Mouse (Mus musculus) right cerebral cortex, postnatal 10 days (tissue): ENCODE measurements around the gene Dvl3.

Source experiments
- DNase-seq, 2 experiments: peaks; one replicate each; pipeline ENCODE4 v3.0.0; 2021; ENCODE audit warnings: low spot score in 2 of 2

Gene Dvl3

GRCm38 (mm10) chr16:20547423-20547822 is 30.6 kb downstream of the Dvl3 start:
- DNase-seq, result no peak

- DNase-seq, result peak; percentile 99
Observed at GRCm38 (mm10) chr16:20548096-20548948, 31.5 kb downstream of the Dvl3 start, which contains the start of gene Abcf3. Gene Abcf3 (plus strand): TSS chr16:20548577.

GRCm38 (mm10) chr16:20549161-20549560 is 32.4 kb downstream of the Dvl3 start:
- DNase-seq, result no peak

- no peak for DNase-seq
Observed at GRCm38 (mm10) chr16:20551691-20552090, 34.9 kb downstream of the Dvl3 start.

- DNase-seq, result no peak
Observed at GRCm38 (mm10) chr16:20552594-20552993, 35.8 kb downstream of the Dvl3 start.

GRCm38 (mm10) chr16:20555000-20555399 is 38.2 kb downstream of the Dvl3 start:
- DNase-seq, result no peak

- DNase-seq, result no peak
Observed at GRCm38 (mm10) chr16:20557381-20557780, 40.6 kb downstream of the Dvl3 start.

- no peak for DNase-seq
Observed at GRCm38 (mm10) chr16:20565075-20565474, 48.3 kb downstream of the Dvl3 start.
